Mouse (Mus musculus) embryo, embryonic 11.5 days (tissue): ENCODE measurements around the gene Tnxb.
"Not testable (repeated sequence)": the region's sequence is repeated elsewhere in the genome, so short reads cannot be mapped to it uniquely, and the experiment has no call there.

Experiments used
- DNase-seq: peaks from one replicate; pipeline ENCODE4 v3.0.0-alpha.2; 2012; ENCODE audit warnings: low read depth, low spot score

The Tnxb gene

GRCm38 (mm10) chr17:34683686-34684220, 13.4 kb downstream of the Tnxb start:
- DNase-seq = no peak

GRCm38 (mm10) chr17:34684253-34684893, 14.0 kb downstream of the Tnxb start:
- DNase-seq = no peak

- DNase-seq = no peak
These were observed 15.1 kb downstream of the Tnxb start for GRCm38 (mm10) chr17:34685120-34686110.

GRCm38 (mm10) chr17:34688889-34689288, 18.6 kb downstream of the Tnxb start:
- DNase-seq = no peak

- no peak for DNase-seq
These were observed 20.1 kb downstream of the Tnxb start for GRCm38 (mm10) chr17:34690458-34690857.

GRCm38 (mm10) chr17:34692906-34693305, 22.6 kb downstream of the Tnxb start:
- DNase-seq = no peak

- DNase-seq = no peak
These were observed 29.5 kb downstream of the Tnxb start for GRCm38 (mm10) chr17:34699575-34700408.

GRCm38 (mm10) chr17:34700671-34701071, 30.3 kb downstream of the Tnxb start:
- DNase-seq = no peak

- not testable (repeated sequence) for DNase-seq
These were observed 36.1 kb downstream of the Tnxb start for GRCm38 (mm10) chr17:34706476-34706875.

GRCm38 (mm10) chr17:34712951-34713350, 42.6 kb downstream of the Tnxb start:
- DNase-seq = peak; percentile 14

GRCm38 (mm10) chr17:34714181-34714907, 44.0 kb downstream of the Tnxb start:
- DNase-seq = not testable (repeated sequence)

GRCm38 (mm10) chr17:34714908-34715445, 44.6 kb downstream of the Tnxb start:
- DNase-seq = not testable (repeated sequence)

- DNase-seq = not testable (repeated sequence)
These were observed 45.1 kb downstream of the Tnxb start for GRCm38 (mm10) chr17:34715451-34715850.

- DNase-seq = no peak
These were observed 45.9 kb downstream of the Tnxb start for GRCm38 (mm10) chr17:34716247-34716646.

GRCm38 (mm10) chr17:34717401-34717800, 47.1 kb downstream of the Tnxb start:
- no peak for DNase-seq

- DNase-seq = not testable (repeated sequence)
These were observed 49.6 kb downstream of the Tnxb start for GRCm38 (mm10) chr17:34719886-34720285.

- DNase-seq = not testable (repeated sequence)
These were observed 51.9 kb downstream of the Tnxb start for GRCm38 (mm10) chr17:34722238-34722637.

GRCm38 (mm10) chr17:34723066-34723465, 52.7 kb downstream of the Tnxb start:
- no peak for DNase-seq

- DNase-seq = no peak
These were observed 57.6 kb downstream of the Tnxb start for GRCm38 (mm10) chr17:34727887-34728286.

- DNase-seq = not testable (repeated sequence)
These were observed 58.8 kb downstream of the Tnxb start for GRCm38 (mm10) chr17:34729155-34729554.
